Mouse (Mus musculus): ENCODE results near the gene Dlg4.

- no peak for TF ChIP-seq NRF1 (IDR thresholded peaks at IDR 0.05; ENCODE audit: insufficient read depth, low read depth, low read length, poor library complexity, severe bottlenecking)
- TF ChIP-seq POLR2A (IDR thresholded peaks at IDR 0.05; ENCODE audit: control insufficient read depth in 1 of 2, insufficient read depth in 1 of 2, low read depth in 1 of 2, low read length in 2 of 2, poor library complexity in 1 of 2): no peak
- no peak for TF ChIP-seq CTCF (IDR thresholded peaks at IDR 0.05 in 2 of 3, conservative IDR thresholded peaks at IDR 0.05 in 1 of 3; ENCODE audit: control insufficient read depth in 1 of 3, insufficient read depth in 1 of 3, low read depth in 2 of 3, low read length in 3 of 3, poor library complexity in 1 of 3, severe bottlenecking in 1 of 3)
- no peak for TF ChIP-seq GATA1 (IDR thresholded peaks at IDR 0.05; ENCODE audit: low read depth, low read length)
- TF ChIP-seq ZC3H11A (IDR thresholded peaks at IDR 0.05; ENCODE audit: low read depth, low read length): no peak
- no peak for TF ChIP-seq RCOR1 (IDR thresholded peaks at IDR 0.05; ENCODE audit: low read depth, low read length)
These were observed 2.7 kb upstream of the Dlg4 start for GRCm38 (mm10) chr11:70014051-70014450.

Measured in MEL (cell line).